Mouse (Mus musculus): ENCODE measurements around the gene Pdzd9.
A peak's percentile ranks its signal among the peaks of the same experiment; 100 is the strongest.
"Not testable (repeated sequence)": the region's sequence is repeated elsewhere in the genome, so short reads cannot be mapped to it uniquely, and the experiment has no call there.

The Pdzd9 gene

GRCm38 (mm10) chr7:120670153-120670875 is at the start of gene Pdzd9:
Gene Pdzd9 (minus strand): TSS chr7:120670343.
- peak in 1 of 2 experiments; percentile 34 for DNase-seq (ENCODE audit: low read depth in 1 of 2, low spot score in 2 of 2)

DNA sequence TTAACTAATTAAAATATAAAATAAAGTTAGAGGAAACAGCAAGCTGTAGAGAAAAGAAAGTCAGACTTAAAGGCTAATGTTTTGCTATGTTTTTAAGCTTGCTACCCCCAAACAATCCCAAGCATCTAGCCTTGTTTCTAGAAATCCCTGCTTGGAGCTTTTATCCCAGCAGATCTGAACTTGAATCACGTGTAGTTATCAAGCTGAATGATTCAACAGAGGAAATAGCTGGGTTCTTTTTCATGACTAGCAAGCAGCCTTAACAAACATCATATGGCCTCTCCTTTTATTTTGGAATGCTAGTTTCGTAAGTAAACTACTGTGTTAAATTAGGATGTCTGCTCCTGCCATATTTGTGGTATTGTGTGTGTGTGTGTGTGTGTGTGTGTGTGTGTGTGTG is 47.1 kb upstream of the Pdzd9 start:
- no peak for DNase-seq (ENCODE audit: low read depth in 1 of 2, low spot score in 2 of 2)

- DNase-seq (ENCODE audit: low read depth in 1 of 2, low spot score in 2 of 2): not testable (repeated sequence)
Measured at GRCm38 (mm10) chr7:120713951-120714350, 43.8 kb upstream of the Pdzd9 start.

- DNase-seq (ENCODE audit: low read depth in 1 of 2, low spot score in 2 of 2): no peak
Measured at GRCm38 (mm10) chr7:120713225-120713624, 43.1 kb upstream of the Pdzd9 start.

DNA sequence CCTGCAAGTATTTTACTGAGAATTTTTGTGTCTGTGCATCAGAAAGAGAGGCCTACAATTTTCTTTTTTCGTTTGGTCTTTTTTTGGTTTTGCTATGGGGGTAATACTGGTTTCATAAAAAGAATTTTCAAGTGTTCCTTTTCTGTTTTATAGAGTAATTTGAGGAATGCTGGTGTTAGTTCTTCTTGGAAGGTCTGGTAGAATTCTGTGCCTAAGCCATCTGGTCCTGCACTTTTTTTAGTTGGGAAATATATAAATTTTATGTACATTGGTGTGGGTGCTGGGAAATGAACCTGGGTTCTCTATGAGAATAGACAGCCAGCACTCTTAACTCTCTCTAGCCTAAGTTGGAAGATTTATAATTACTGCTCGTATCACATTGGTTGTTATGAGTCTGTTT is 41.9 kb upstream of the Pdzd9 start:
- DNase-seq (ENCODE audit: low read depth in 1 of 2, low spot score in 2 of 2): no peak

- no peak for DNase-seq (ENCODE audit: low read depth in 1 of 2, low spot score in 2 of 2)
Measured at GRCm38 (mm10) chr7:120703888-120704287, 33.7 kb upstream of the Pdzd9 start.

DNA sequence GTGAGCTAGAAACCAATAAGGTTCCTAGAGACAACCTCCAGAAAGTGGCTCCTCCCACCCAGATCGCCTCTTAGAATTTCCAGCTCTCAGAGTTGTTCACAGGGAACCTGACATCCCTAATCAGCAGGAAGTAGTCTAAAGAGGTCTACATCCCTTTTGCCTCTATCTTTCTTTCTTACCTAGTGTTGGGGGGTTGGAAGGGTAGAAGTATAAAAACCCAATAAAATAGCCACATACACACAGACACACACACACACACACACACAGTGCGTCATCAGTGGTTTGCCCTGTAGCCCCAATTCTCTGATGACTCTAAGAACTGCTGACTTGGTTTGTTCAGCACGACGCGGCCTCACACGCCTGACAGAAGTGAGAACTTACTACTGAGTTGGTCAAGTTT is 29.4 kb upstream of the Pdzd9 start:
- DNase-seq (ENCODE audit: low read depth in 1 of 2, low spot score in 2 of 2): no peak

GRCm38 (mm10) chr7:120696331-120696730 is 26.2 kb upstream of the Pdzd9 start:
- DNase-seq (ENCODE audit: low read depth in 1 of 2, low spot score in 2 of 2): no peak

DNA sequence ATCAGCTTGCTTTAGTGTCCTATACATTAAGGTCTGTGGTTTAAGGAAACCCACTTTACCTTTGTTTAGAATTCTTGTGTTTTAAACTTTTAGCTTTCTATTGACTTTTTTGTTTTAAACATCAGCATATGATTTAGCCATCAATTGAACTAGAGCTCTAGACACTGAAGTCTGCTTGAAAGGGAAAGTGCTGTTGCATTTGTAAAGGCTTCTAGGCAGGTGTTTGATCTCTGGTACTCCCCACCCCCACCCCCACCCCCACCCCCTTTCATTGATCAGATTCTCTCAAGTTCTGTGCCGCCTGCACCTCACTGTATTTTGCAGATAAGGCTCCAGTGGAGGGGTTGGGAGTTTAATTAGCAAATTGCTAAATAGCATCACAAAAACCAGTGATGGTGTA is 25.5 kb upstream of the Pdzd9 start:
- no peak for DNase-seq (ENCODE audit: low read depth in 1 of 2, low spot score in 2 of 2)

DNA sequence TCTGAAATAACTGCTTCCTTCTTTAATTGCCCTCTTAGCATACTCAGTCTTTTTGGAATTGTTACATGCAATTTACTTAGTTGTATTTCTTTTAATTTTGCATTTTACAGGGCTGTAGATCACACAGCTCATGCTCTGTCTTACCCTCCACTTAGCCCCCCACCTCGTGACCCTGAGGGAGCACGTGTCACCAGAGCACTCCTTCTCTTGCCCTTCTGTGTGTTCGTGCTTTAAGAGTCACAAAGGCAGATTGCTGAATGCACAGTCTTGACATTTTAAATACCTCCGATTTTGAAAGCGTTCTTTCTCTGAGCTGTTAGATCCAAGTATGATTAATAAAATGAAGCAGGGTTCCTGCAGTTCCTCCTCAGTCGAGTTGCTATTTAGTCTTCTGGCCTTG is 25.1 kb upstream of the Pdzd9 start:
- no peak for DNase-seq (ENCODE audit: low read depth in 1 of 2, low spot score in 2 of 2)

- DNase-seq (ENCODE audit: low read depth in 1 of 2, low spot score in 2 of 2): no peak
Measured at GRCm38 (mm10) chr7:120693831-120694375, 23.8 kb upstream of the Pdzd9 start.

- no peak for DNase-seq (ENCODE audit: low read depth in 1 of 2, low spot score in 2 of 2)
Measured at GRCm38 (mm10) chr7:120690634-120691033, 20.5 kb upstream of the Pdzd9 start.

GRCm38 (mm10) chr7:120685227-120685626 is 15.1 kb upstream of the Pdzd9 start:
- no peak for DNase-seq (ENCODE audit: low read depth in 1 of 2, low spot score in 2 of 2)

DNA sequence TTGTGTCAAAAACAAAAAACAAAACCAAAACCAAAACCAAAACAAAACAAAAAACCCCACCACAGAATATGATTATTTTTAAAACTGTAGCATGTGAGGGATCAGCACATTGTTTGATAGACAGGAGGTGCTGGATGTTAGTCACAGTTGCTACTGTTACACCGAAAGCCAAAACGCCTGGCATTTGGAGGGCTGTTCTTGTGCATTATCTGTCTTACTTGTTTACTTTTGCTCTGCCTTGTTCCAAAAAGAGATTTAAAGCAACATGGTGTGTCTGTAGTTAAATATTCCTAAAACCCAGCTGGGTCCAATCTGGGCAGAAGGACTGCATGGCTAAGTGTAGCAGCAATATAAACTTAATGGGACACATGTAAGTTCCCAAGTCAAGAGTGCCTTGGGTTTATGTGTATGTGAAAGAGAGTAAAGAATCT is 14.6 kb upstream of the Pdzd9 start:
- DNase-seq (ENCODE audit: low read depth in 1 of 2, low spot score in 2 of 2): no peak

DNA sequence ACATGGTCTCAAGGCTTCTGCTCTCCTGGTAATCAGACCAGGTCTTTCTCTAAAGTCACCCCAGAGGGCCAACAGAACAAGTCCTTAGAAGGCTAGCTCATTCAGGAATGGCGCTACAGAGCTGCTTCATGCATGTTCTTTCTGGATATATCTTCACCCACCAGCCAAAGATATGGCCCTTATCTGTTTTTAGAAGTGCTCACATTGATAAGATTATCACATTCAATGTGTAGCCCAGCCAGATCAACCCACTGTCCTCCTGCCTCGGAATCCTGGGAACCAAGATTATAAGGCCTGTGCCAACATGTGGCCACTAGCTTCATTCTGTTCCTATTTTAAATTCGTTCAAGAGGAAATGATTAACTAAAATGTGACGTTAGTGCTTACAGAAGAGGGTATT is 11.9 kb upstream of the Pdzd9 start:
- DNase-seq (ENCODE audit: low read depth in 1 of 2, low spot score in 2 of 2): no peak

- DNase-seq (ENCODE audit: low read depth in 1 of 2, low spot score in 2 of 2): no peak
Measured at GRCm38 (mm10) chr7:120679023-120679422, 8.9 kb upstream of the Pdzd9 start.

GRCm38 (mm10) chr7:120677764-120678531 is 7.8 kb upstream of the Pdzd9 start:
- DNase-seq (ENCODE audit: low read depth in 1 of 2, low spot score in 2 of 2): no peak

GRCm38 (mm10) chr7:120677001-120677643 is 7.0 kb upstream of the Pdzd9 start, which contains the start of gene Mosmo:
Gene Mosmo (plus strand): TSS chr7:120677618.
- DNase-seq (ENCODE audit: low read depth in 1 of 2, low spot score in 2 of 2): peak in 1 of 2 experiments; percentile 33

GRCm38 (mm10) chr7:120671271-120671670 is 1.1 kb upstream of the Pdzd9 start:
- DNase-seq (ENCODE audit: low read depth in 1 of 2, low spot score in 2 of 2): no peak

DNA sequence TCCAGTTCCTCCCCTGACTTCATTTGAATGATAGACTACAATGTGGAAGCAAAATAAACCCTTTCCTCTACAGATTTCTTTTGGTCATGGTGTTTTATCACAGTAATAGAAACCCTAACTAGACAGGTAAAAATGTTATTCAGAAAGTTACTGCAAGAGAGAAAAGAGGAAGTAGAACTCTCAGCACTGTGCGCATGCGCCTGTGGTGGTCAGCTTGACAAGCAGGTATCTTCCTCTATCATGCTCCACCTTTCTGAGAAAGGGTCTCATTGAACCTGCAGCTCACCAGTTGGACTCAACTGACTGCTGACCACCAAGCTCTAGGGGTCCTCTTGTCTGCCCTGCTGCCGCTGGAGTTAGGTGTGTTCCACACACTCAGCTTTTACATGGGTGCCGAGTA is 8.1 kb downstream of the Pdzd9 start:
- DNase-seq (ENCODE audit: low read depth in 1 of 2, low spot score in 2 of 2): no peak

GRCm38 (mm10) chr7:120647849-120648248 is 22.3 kb downstream of the Pdzd9 start:
- DNase-seq (ENCODE audit: low read depth in 1 of 2, low spot score in 2 of 2): no peak

DNA sequence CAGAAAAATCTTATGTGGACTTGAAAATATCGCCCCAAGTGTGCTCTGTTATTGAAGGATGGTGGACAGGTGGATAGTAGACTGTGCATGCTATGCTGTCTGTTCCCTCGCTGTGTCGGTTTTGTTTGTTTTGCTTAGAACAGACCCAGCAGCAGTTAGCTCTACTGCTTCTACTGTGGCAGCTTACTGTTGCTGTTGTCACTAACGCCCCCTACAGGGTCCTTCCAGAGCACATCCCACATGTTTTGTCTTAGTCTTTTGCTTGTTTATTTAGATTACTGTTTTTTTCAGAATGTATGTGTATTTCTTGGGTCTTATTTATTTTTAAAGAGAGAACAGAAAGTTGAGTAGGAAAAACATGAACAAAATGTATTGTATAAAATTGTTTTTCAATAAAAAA is 26.9 kb downstream of the Pdzd9 start:
- no peak for DNase-seq (ENCODE audit: low read depth in 1 of 2, low spot score in 2 of 2)
